Mouse (Mus musculus) macrophage (primary cell): Measurements from ENCODE around the gene Mien1. TPM values are rescaled to one million over a fixed set of nuclear protein-coding genes. Genes with fewer than 3 reads are reported as not detected.

Source experiments
- H3K27ac ChIP-seq: fragments of 350-480 bp; formaldehyde crosslinking; 2 replicates; pipeline ENCODE4 v1.9.0; 2021
- H3K36me3 ChIP-seq: fragments of 350-480 bp; formaldehyde crosslinking; 2 replicates; pipeline ENCODE4 v1.9.0; 2021; ENCODE audit errors: inconsistent target
- H3K4me3 ChIP-seq: fragments of 350-480 bp; formaldehyde crosslinking; 2 replicates; pipeline ENCODE4 v1.9.0; 2021; ENCODE audit errors: inconsistent target
- H3K79me2 ChIP-seq: fragments of 350-480 bp; formaldehyde crosslinking; 2 replicates; pipeline ENCODE4 v1.9.0; 2021; ENCODE audit errors: inconsistent target
- WGBS: methylation state at CpG from one replicate; pipeline ENCODE4 v1.1.7; 2026; ENCODE audit warnings: inconsistent platforms; ENCODE audit not compliant: missing documents; 5-methylcytosine and 5-hydroxymethylcytosine counted together
- polyA plus RNA-seq: library from polyadenylated mRNA; stranded (reverse); fragments of 250-400 nt; gene quantifications from 3 replicates; pipeline ENCODE4 v1.2.4, GENCODE M21; 2018; ENCODE audit warnings: inconsistent platforms

Gene Mien1
- polyA plus RNA-seq, 1 experiment from 2014 or later: 48.5 TPM

DNA sequence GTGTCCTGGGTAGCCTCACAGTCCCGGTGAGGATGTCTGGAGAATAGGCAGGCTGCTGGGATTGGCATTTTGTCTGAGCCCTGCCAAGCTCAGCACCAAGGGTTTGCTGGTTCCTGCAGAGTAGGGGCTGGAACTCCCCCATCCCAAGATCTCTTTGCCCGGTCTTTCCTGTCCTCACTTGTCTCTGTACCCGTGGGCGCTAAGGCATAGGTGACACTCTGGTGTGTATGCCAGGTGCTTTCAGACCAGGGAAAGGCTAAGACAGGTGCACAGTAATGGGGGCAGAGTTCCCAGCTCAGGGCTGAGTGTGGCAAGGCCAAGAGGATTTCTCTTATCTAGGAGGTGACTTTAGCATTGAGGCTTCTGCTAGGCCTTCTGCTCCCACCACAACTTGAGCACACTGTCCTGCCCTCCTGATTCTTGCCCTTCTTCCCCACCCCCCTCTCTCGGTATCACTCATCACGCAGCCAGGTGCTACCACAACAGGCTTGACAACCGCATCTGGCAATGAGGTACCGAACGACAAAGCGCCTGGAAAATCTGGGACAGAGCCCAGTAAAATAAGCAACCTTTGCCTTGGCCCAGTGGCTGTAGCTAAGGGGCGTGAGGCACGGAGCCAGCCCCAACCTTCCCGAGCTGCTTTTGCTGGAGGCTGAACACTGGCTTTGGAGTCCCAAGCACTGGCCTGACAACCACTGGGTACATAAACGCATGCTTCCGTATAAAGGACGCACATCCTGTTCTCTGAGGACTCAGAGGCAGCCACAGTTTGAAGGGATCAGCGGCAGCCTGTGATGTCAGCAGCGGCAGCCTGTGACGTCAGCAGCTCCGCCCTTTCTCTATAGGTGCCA lies 11.4 kb upstream of the Mien1 start:
- no peaks in the 10 kb centered on the region for H3K36me3 ChIP-seq
- no peak overlapping the region for H3K27ac ChIP-seq
- no peaks in the 10 kb centered on the region for H3K79me2 ChIP-seq
- H3K4me3 ChIP-seq: no peak overlapping the region
- WGBS: 86% methylated on average over 18 of the region's 20 CpGs

DNA sequence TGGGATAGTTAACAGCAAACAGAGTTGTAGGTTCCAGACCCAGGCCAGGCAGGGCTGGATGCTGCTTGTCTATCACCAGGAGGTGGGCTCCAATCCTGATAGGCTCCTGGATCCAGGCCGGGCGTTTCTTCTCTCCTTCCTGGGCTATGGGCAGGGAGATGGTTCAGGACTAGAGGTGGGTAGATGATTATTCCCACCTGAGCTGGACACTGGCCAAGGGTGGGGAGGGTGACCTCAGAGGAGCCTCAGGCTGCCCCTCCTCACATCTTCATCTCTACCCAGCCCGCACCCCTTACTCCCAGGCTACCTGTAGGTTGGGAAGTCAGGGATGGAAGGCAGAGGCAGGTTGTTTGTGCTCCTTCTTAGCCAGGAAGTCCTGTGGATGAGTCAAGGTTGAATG lies 10.6 kb upstream of the Mien1 start:
- H3K79me2 ChIP-seq: no peaks in the 10 kb centered on the region
- 89% methylated on average over 3 of the region's 3 CpGs for WGBS
- H3K36me3 ChIP-seq: no peaks in the 10 kb centered on the region
- H3K4me3 ChIP-seq: no peak overlapping the region
- no peak overlapping the region for H3K27ac ChIP-seq

GRCm38 (mm10) chr11:98448191-98448790 lies 9.5 kb upstream of the Mien1 start:
- H3K27ac ChIP-seq: no peak overlapping the region
- no peak overlapping the region for H3K4me3 ChIP-seq
- H3K36me3 ChIP-seq: no peaks in the 10 kb centered on the region
- H3K79me2 ChIP-seq: no peaks in the 10 kb centered on the region
- WGBS: 42% methylated on average over 9 of the region's 13 CpGs

DNA sequence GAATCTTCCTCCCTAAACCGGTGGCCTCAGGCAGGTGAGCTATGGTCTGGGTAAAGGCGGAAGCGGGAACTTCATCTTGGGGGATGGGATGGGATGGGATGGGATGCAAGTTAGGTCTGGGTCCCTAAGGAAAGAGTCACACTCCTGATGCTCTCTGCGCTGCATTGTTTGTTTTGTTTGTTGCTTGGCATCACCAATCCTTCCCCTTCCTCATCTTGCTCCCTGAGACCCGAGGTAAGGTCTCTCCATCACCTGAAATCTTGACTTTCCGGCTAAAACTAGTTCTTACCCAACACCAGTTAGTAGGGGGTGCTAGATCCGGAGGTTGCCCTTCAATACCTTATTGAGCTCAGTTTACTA lies 8.7 kb upstream of the Mien1 start:
- WGBS: 56% methylated on average over 6 of the region's 7 CpGs
- H3K79me2 ChIP-seq: no peaks in the 10 kb centered on the region
- H3K4me3 ChIP-seq: no peak overlapping the region
- no peak overlapping the region for H3K27ac ChIP-seq
- H3K36me3 ChIP-seq: no peaks in the 10 kb centered on the region

DNA sequence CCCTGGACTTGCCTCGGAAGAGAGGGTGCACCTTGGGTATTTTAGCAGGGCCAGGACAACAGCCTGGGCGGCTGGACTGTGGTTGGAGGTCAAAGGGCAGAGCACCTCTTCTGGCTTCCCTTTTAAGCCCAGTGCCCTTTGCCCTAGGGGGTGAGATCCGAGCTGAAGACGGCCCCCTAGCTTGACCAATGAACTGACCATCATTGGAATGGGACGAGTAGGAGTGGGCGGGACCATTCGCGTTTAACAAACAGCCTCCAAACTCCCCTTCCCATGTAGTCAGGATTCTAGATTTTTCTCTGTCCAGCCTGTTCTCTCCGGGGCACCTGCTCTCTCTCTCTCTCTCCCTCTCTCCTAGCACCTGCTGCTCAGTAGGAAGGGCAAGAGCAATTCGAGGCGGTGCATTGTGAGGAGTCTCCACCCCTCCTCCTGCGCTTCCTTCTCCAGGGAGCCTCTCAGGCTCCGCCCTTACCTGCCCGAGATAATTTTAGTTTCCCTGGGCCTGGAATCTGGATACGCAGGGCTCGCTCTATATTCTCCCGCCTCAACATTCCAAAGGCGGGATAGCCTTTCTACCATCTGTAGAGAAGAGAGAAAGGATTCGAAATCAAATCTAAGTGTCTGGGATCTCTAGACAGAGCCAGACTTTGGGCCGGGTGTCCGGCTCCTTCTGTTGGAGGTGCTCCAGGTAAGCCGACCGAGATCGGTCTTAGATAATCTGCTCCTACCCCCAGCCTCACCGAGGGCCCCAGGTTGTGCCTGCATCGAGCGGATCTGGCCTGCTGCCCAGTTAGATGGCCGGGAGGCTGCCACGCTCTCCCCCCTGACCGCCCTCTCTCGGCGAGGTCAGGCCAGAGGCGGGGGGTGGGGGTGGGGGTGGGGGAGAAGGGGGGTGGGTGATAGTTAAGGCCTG lies 8.0 kb upstream of the Mien1 start:
- no peak overlapping the region for H3K4me3 ChIP-seq
- no peak overlapping the region for H3K27ac ChIP-seq
- 16% methylated on average over 28 of the region's 33 CpGs for WGBS
- H3K36me3 ChIP-seq: no peaks in the 10 kb centered on the region
- no peaks in the 10 kb centered on the region for H3K79me2 ChIP-seq

DNA sequence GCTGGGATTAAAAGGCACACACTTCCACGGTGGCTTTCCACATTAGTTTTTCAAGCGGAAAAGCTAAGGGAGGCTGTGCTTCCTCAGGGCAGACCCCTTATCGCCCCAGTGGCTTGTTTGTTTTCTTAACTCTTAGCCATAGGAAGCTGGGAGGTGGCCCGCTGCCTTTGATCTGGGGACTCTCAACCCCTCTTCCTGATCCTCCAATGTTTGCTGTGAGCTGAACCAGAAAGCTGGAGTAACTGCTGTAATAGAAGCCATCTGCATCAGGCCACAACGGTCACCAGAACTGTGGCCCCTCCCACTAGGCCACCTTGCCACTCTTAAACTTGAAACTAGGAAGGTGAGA lies 7.4 kb upstream of the Mien1 start, which contains the start of gene Grb7:
Grb7 (plus strand) TSS at position 182 of the 349 bp plus-strand sequence.
- no peak within 1 kb of the TSS for H3K27ac ChIP-seq
- 55% methylated on average over 5 of the region's 5 CpGs for WGBS

DNA sequence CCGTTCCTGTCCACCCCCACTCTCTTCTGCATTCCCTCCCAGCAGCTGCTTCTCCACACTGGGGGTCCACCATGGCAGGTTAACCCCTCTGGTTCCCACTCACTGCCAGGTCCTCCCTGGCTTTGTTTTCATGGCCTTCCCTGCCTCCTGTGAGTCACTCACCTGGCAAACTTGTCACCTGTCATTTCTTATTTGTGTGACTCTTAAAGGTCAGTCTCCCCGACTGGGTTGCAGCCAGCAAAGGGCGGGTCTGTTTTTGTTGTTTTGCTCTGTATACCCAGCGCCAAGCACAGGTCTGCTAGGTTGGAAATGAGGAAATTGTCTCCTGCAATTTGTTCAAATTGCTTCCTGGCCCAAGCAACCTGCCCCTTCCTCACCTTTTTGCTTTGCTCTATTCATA lies 6.9 kb upstream of the Mien1 start:
- no peaks in the 10 kb centered on the region for H3K79me2 ChIP-seq
- H3K36me3 ChIP-seq: no peaks in the 10 kb centered on the region
- no peak overlapping the region for H3K4me3 ChIP-seq
- no peak overlapping the region for H3K27ac ChIP-seq
- 84% methylated on average over 4 of the region's 4 CpGs for WGBS

More for the DNA sequence above, 7.4 kb upstream of the Mien1 start, which contains the start of gene Grb7:
- Histone ChIP-seq H3K36me3 (no peaks in the 10 kb centered on the region), H3K4me3 (no peak within 1 kb of the TSS), H3K79me2 (no peaks in the 10 kb centered on the region)

GRCm38 (mm10) chr11:98445238-98445637 lies 6.4 kb upstream of the Mien1 start:
- Histone ChIP-seq H3K79me2 (no peaks in the 10 kb centered on the region), H3K4me3 (no peak overlapping the region), H3K27ac (no peak overlapping the region), H3K36me3 (no peaks in the 10 kb centered on the region)
- 56% methylated on average over 1 of the region's 1 CpGs for WGBS

DNA sequence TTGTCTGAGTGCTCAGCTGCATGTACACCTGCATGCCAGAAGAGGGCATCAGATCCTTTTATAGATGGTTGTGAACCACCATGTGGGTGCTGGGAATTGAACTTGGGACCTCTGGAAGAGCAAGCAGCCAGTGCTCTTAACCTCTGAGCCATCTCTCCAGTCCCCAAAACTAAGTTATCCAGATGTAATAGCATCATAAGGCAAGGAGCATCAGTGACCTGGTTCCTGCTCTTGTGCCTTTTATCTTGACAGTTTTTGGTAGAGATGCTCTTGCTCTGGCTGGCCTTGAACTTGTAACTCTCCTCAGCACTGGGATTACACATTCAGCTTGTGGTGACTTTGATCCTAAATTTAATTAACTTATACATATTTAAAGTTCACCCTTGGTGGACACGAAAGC lies 4.9 kb upstream of the Mien1 start:
- no peaks in the 10 kb centered on the region for H3K79me2 ChIP-seq
- WGBS: 100% methylated on average over 1 of the region's 1 CpGs
- no peak overlapping the region for H3K4me3 ChIP-seq
- no peak overlapping the region for H3K27ac ChIP-seq
- H3K36me3 ChIP-seq: no peaks in the 10 kb centered on the region

DNA sequence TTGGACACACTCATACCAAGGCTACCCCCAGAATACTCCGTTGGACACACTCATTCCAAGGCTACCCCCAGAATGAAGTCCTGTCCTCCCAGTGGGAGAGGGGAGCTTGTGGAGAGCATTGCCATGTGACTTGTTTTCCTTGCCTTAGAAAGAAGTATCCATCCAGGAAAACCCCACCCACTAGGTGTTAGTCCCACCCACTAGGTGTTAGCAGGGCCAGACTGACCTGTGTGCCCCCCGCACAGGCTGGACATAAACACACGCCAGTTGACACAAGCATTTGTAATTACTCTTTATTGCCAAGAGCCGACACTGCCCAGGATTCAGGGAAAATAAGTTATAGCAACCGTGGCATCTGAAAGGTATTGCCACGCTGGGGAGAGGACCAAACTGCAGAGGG lies 1.4 kb downstream of the Mien1 start:
- no peaks in the 10 kb centered on the region for H3K79me2 ChIP-seq
- H3K27ac ChIP-seq: no peak overlapping the region
- no peaks in the 10 kb centered on the region for H3K36me3 ChIP-seq
- no peak overlapping the region for H3K4me3 ChIP-seq
- 92% methylated on average over 6 of the region's 6 CpGs for WGBS

- H3K36me3 ChIP-seq: no peaks in the 10 kb centered on the region
- H3K27ac ChIP-seq: no peak overlapping the region
- 89% methylated on average over 9 of the region's 9 CpGs for WGBS
- H3K4me3 ChIP-seq: no peak overlapping the region
- no peaks in the 10 kb centered on the region for H3K79me2 ChIP-seq
Observed at GRCm38 (mm10) chr11:98435723-98436122, 3.1 kb downstream of the Mien1 start.

DNA sequence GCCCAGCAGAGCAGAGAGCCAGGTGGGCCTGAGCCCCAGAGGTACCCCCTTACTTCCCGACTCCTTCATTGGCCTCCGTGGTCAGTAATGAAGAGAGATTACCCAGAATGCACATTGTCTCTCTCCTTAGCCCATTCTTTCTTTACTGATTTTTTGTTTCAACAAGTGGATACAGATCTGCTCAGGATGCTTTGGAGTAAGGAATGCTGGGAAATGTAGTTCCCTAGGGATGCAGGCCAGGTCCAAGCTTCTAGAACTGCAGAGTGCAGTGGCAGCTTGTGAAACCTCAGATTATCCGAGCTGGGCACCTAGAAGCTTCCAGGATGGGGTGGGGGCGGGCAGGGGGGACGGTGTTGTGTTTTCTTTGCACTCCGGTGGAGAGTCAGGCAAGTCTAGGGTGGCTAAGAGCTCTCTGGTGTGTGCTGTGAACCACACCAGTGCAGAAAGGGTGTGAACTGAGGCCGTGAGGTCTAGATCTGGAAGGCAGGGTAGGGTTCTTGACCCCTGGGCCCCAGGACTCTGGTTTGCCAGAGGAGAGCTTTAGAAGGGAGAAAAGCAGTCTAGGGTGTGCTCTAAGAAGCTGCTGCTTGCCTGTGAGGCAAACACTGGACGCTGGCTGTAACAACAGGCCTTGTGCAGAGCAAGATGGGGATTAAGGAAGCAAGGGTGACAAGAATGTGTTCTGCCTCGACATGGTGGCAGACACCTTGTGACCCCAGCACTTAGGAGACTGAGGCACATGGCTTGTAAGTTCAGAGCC lies 6.9 kb downstream of the Mien1 start:
- Histone ChIP-seq H3K27ac (no peak overlapping the region), H3K79me2 (no peaks in the 10 kb centered on the region), H3K4me3 (no peak overlapping the region), H3K36me3 (no peaks in the 10 kb centered on the region)
- 81% methylated on average over 9 of the region's 9 CpGs for WGBS

GRCm38 (mm10) chr11:98428436-98428835 lies 10.4 kb downstream of the Mien1 start:
- WGBS: 81% methylated on average over 2 of the region's 5 CpGs
- Histone ChIP-seq H3K27ac (no peak overlapping the region), H3K4me3 (no peak overlapping the region), H3K79me2 (no peaks in the 10 kb centered on the region), H3K36me3 (no peaks in the 10 kb centered on the region)

GRCm38 (mm10) chr11:98426592-98426991 lies 12.2 kb downstream of the Mien1 start:
- H3K79me2 ChIP-seq: no peaks in the 10 kb centered on the region
- 91% methylated on average over 7 of the region's 7 CpGs for WGBS

More at GRCm38 (mm10) chr11:98426592-98426991, 12.2 kb downstream of the Mien1 start:
- Histone ChIP-seq H3K27ac (no peak overlapping the region), H3K4me3 (no peak overlapping the region), H3K36me3 (no peaks in the 10 kb centered on the region)
